Mouse (Mus musculus) liver, embryonic 13.5 days (tissue): Measurements from ENCODE around the gene Dcaf6. TPM values are rescaled to one million over a fixed set of nuclear protein-coding genes. Genes with fewer than 3 reads are reported as not detected.
"Not testable (repeated sequence)": the region's sequence is repeated elsewhere in the genome, so short reads cannot be mapped to it uniquely, and the experiment has no call there.

Experiments
- ATAC-seq: fragments of 200-750 bp; cut with Nextera tagmentation; 2 replicates; pipeline ENCODE4 v1.8.0; 2017; ENCODE audit warnings: low read depth, mild to moderate bottlenecking, moderate number of reproducible peaks, moderate library complexity
- DNase-seq: peaks from one replicate; pipeline ENCODE4 v3.0.0; 2022
- H3K27ac ChIP-seq: fragments of 300-500 bp; sonication (generic); 2 replicates; pipeline ENCODE4 v1.5.1; 2015; ENCODE audit warnings: moderate library complexity, mild to moderate bottlenecking, inconsistent platforms
- H3K27me3 ChIP-seq: fragments of 300-500 bp; sonication (generic); 2 replicates; pipeline ENCODE4 v1.6.1; 2015; ENCODE audit warnings: mild to moderate bottlenecking, inconsistent platforms
- H3K36me3 ChIP-seq: fragments of 300-500 bp; sonication (generic); 2 replicates; pipeline ENCODE4 v1.6.1; 2015; ENCODE audit warnings: mild to moderate bottlenecking, inconsistent platforms
- H3K4me1 ChIP-seq: fragments of 300-500 bp; sonication (generic); replicated peaks from 2 replicates; pipeline ENCODE4 v1.6.1; 2015; ENCODE audit warnings: inconsistent platforms
- H3K4me2 ChIP-seq: fragments of 300-500 bp; sonication (generic); 2 replicates; pipeline ENCODE4 v1.6.1; 2015; ENCODE audit warnings: inconsistent platforms, mild to moderate bottlenecking, moderate library complexity
- H3K4me3 ChIP-seq: fragments of 300-500 bp; sonication (generic); replicated peaks from 2 replicates; pipeline ENCODE4 v1.5.1; 2015; ENCODE audit warnings: mild to moderate bottlenecking, inconsistent platforms
- H3K9ac ChIP-seq: fragments of 300-500 bp; sonication (generic); 2 replicates; pipeline ENCODE4 v1.6.1; 2015; ENCODE audit warnings: mild to moderate bottlenecking, inconsistent platforms
- H3K9me3 ChIP-seq: fragments of 300-500 bp; sonication (generic); replicated peaks from 2 replicates; pipeline ENCODE4 v1.6.1; 2016; ENCODE audit warnings: inconsistent platforms
- WGBS: fragments of 180-500 bp; shearing (Covaris S2); methylation state at CpG from one replicate; pipeline ENCODE4 v1.1.7; 2015; ENCODE audit not compliant: insufficient replicate concordance; 5-methylcytosine and 5-hydroxymethylcytosine counted together
- polyA plus RNA-seq: library from polyadenylated mRNA; unstranded; fragments of >200 nt; fragmentation: Nextera tagmentation; extraction: Ambion mirVana; gene quantifications from 2 replicates; pipeline ENCODE4 v1.2.1, GENCODE M21; 2015

The Dcaf6 gene
- polyA plus RNA-seq, 1 experiment from 2014 or later = 13.2 TPM

GRCm38 (mm10) chr1:165363271-165363670 lies 97.0 kb downstream of the Dcaf6 start:
- Histone ChIP-seq H3K27ac (no peak overlapping the region), H3K9ac (no peak overlapping the region), H3K4me3 (no peak overlapping the region), H3K36me3 (0 out of 2 replicates have a peak, but pooled peaks cover 4% of the 10 kb centered on the region), H3K4me1 (no peaks in the 10 kb centered on the region), H3K27me3 (no peaks in the 10 kb centered on the region), H3K4me2 (no peak overlapping the region), H3K9me3 (no peaks in the 10 kb centered on the region)
- ATAC-seq = no peak
- no peak for DNase-seq
- WGBS = 71% methylated on average over 2 of the region's 2 CpGs

DNA sequence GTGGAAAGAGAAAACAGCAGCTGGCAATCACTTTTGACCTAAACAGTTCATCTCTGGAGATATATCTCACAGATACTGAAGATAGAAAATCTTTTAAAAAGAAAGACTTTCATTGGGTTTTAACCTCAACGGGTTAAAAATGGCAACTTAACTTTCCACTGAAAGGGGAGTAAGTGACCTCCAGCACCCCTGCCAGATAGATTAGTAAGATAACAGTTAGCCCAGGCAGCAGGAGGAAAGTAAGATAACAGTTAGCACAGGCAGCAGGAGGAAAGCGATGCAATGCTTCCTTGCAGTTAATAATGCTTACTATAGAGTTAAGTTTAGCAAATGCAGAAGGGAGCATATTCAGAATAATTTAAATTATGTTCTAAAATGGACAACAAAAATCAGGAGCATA lies 103.9 kb downstream of the Dcaf6 start:
- Histone ChIP-seq H3K4me3 (no peak overlapping the region), H3K4me2 (no peak overlapping the region), H3K27ac (no peak overlapping the region), H3K9ac (no peak overlapping the region), H3K4me1 (peaks cover 14% of the 10 kb centered on the region), H3K9me3 (no peaks in the 10 kb centered on the region), H3K36me3 (peaks cover 8% of the 10 kb centered on the region), H3K27me3 (no peaks in the 10 kb centered on the region)
- peak; percentile 80 for ATAC-seq
- DNase-seq = peak; percentile 26
- 3% methylated on average over 2 of the region's 2 CpGs for WGBS

- H3K27ac ChIP-seq = no peak overlapping the region
- peak; percentile 55 for ATAC-seq
Observed at GRCm38 (mm10) chr1:165348627-165349026, 111.6 kb downstream of the Dcaf6 start.

GRCm38 (mm10) chr1:165344453-165344852 lies 115.8 kb downstream of the Dcaf6 start:
- Histone ChIP-seq H3K27me3 (no peaks in the 10 kb centered on the region), H3K4me1 (no peaks in the 10 kb centered on the region), H3K9me3 (no peaks in the 10 kb centered on the region), H3K27ac (no peak overlapping the region), H3K36me3 (no peaks in the 10 kb centered on the region), H3K4me2 (no peak overlapping the region), H3K9ac (no peak overlapping the region), H3K4me3 (no peak overlapping the region)
- ATAC-seq (no peak), DNase-seq (no peak)
- 37% methylated on average over 4 of the region's 4 CpGs for WGBS

More at GRCm38 (mm10) chr1:165348627-165349026, 111.6 kb downstream of the Dcaf6 start:
- H3K4me3 ChIP-seq = no peak overlapping the region
- H3K27me3 ChIP-seq = no peaks in the 10 kb centered on the region
- no peaks in the 10 kb centered on the region for H3K9me3 ChIP-seq
- H3K4me1 ChIP-seq = no peaks in the 10 kb centered on the region
- H3K4me2 ChIP-seq = no peak overlapping the region
- no peak for DNase-seq
- peaks cover 22% of the 10 kb centered on the region for H3K36me3 ChIP-seq
- H3K9ac ChIP-seq = no peak overlapping the region

GRCm38 (mm10) chr1:165342126-165342525 lies 118.1 kb downstream of the Dcaf6 start:
- ATAC-seq (no peak), DNase-seq (no peak)
- Histone ChIP-seq H3K4me2 (no peak overlapping the region), H3K27me3 (no peaks in the 10 kb centered on the region), H3K36me3 (peaks cover 9% of the 10 kb centered on the region), H3K4me3 (no peak overlapping the region), H3K4me1 (no peaks in the 10 kb centered on the region), H3K27ac (no peak overlapping the region), H3K9me3 (no peaks in the 10 kb centered on the region), H3K9ac (no peak overlapping the region)
- 68% methylated on average over 7 of the region's 7 CpGs for WGBS

DNA sequence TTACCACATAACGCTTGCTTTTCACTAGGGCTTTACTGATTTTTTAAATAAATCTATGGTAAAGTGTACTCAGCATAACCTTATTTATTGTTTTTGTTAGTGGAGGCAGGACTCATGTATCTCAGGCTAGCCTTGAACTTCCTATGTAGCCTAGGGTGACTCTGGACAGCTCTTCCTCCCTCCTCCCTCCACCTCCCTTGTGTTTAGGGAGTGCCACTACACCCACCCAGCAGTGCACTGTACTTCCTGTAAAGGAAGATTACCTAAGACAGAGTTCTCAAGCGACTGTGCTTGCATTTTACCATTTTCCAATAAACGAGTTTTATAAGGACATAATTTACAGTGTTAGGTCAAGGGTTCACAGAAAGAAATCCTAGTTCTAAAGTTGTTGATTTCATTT lies 127.5 kb downstream of the Dcaf6 start:
- Histone ChIP-seq H3K4me2 (no peak overlapping the region), H3K4me3 (no peak overlapping the region), H3K36me3 (peaks cover 19% of the 10 kb centered on the region), H3K27me3 (no peaks in the 10 kb centered on the region), H3K9me3 (no peaks in the 10 kb centered on the region), H3K4me1 (peaks cover 27% of the 10 kb centered on the region), H3K27ac (no peak overlapping the region), H3K9ac (no peak overlapping the region)
- 59% methylated on average over 3 of the region's 3 CpGs for WGBS
- DNase-seq (no peak), ATAC-seq (no peak)

GRCm38 (mm10) chr1:165330859-165331258 lies 129.4 kb downstream of the Dcaf6 start:
- Histone ChIP-seq H3K36me3 (peaks cover 17% of the 10 kb centered on the region), H3K27me3 (no peaks in the 10 kb centered on the region), H3K4me1 (peaks cover 39% of the 10 kb centered on the region), H3K4me3 (no peak overlapping the region), H3K27ac (no peak overlapping the region), H3K9ac (no peak overlapping the region), H3K9me3 (no peaks in the 10 kb centered on the region), H3K4me2 (no peak overlapping the region)
- ATAC-seq = peak; percentile 53
- DNase-seq = no peak

- not testable (repeated sequence) for H3K4me3 ChIP-seq, H3K27me3 ChIP-seq, H3K4me2 ChIP-seq, H3K9ac ChIP-seq, H3K9me3 ChIP-seq
- peak overlapping the region; percentile 11; the same call in 1 of the 2 replicates for H3K27ac ChIP-seq
- 79% methylated on average over 17 of the region's 17 CpGs for WGBS
- ATAC-seq (peak; percentile 57), DNase-seq (peak; percentile 34)
- H3K36me3 ChIP-seq = peaks cover 17% of the 10 kb centered on the region
- H3K4me1 ChIP-seq = peaks cover 43% of the 10 kb centered on the region
Observed at GRCm38 (mm10) chr1:165328384-165329289, 131.6 kb downstream of the Dcaf6 start.

GRCm38 (mm10) chr1:165327831-165328230 lies 132.4 kb downstream of the Dcaf6 start:
- Histone ChIP-seq H3K9me3 (no peaks in the 10 kb centered on the region), H3K4me1 (peaks cover 51% of the 10 kb centered on the region), H3K27me3 (no peaks in the 10 kb centered on the region), H3K9ac (no peak overlapping the region), H3K4me2 (no peak overlapping the region), H3K36me3 (peaks cover 16% of the 10 kb centered on the region), H3K27ac (peak overlapping the region; percentile 11; the same call in 1 of the 2 replicates), H3K4me3 (no peak overlapping the region)
- WGBS = 81% methylated on average over 5 of the region's 5 CpGs
- no peak for ATAC-seq
- no peak for DNase-seq

- no peaks in the 10 kb centered on the region for H3K9me3 ChIP-seq
- no peak overlapping the region for H3K9ac ChIP-seq
- peaks cover 14% of the 10 kb centered on the region; the same call in 1 of the 2 replicates for H3K36me3 ChIP-seq
- 78% methylated on average over 2 of the region's 2 CpGs for WGBS
- H3K27ac ChIP-seq = no peak overlapping the region
- DNase-seq (no peak), ATAC-seq (no peak)
- peaks cover 56% of the 10 kb centered on the region for H3K4me1 ChIP-seq
- H3K4me3 ChIP-seq = no peak overlapping the region
- no peaks in the 10 kb centered on the region for H3K27me3 ChIP-seq
- no peak overlapping the region for H3K4me2 ChIP-seq
Observed at GRCm38 (mm10) chr1:165327370-165327769, 132.9 kb downstream of the Dcaf6 start.

DNA sequence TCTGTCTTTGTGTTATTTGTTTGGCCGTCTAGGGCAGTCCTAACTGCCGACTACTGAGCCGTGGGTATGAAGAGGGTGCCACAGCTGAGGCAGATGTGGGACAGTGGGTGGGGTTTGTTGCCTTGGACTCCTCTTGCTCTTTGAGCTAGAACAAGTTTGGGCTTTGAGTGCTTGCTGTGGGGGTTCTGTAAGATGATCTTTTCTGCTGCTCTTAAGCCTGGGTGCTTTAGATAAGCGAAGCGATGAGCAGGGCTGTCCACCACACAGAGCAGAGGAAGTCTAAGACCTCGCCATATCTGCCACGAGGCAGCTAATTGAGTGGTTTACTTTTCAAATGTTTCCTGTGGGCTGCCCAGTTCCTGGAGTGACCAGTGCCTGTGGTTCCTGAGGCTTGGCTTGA lies 137.3 kb downstream of the Dcaf6 start:
- H3K27me3 ChIP-seq = no peaks in the 10 kb centered on the region
- H3K36me3 ChIP-seq = peaks cover 2% of the 10 kb centered on the region; the same call in 1 of the 2 replicates
- peak overlapping the region; percentile 49 for H3K4me2 ChIP-seq
- H3K4me1 ChIP-seq = peaks cover 41% of the 10 kb centered on the region
- peak; percentile 62 for DNase-seq
- H3K27ac ChIP-seq = peak overlapping the region; percentile 72
- 9% methylated on average over 7 of the region's 7 CpGs for WGBS
- H3K4me3 ChIP-seq = no peak overlapping the region
- no peaks in the 10 kb centered on the region for H3K9me3 ChIP-seq
- ATAC-seq = peak; percentile 94
- peak overlapping the region; percentile 41; the same call in 1 of the 2 replicates for H3K9ac ChIP-seq

DNA sequence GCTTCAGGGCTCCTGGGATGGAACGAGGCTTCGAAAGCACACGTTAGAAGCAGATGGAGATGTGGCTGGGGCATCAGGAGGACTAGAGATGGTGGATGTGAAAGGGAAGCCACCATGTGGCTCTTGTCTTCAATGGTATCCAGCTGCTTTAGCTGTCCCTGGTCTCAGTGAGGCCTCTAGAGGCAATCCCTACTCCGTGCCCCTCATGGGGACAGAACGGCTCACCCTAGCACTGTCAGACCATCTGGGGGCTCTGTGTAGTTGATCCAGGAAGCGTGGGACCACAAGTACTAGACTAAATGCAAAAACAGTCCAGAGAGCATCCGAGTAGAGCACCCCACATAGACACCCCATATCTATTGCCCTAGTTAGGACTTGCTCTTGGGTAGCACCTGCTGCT lies 138.4 kb downstream of the Dcaf6 start:
- H3K27ac ChIP-seq = no peak overlapping the region
- 82% methylated on average over 7 of the region's 7 CpGs for WGBS

More for the DNA sequence above, 138.4 kb downstream of the Dcaf6 start:
- no peaks in the 10 kb centered on the region for H3K36me3 ChIP-seq
- H3K27me3 ChIP-seq = no peaks in the 10 kb centered on the region
- H3K4me1 ChIP-seq = peaks cover 31% of the 10 kb centered on the region
- ATAC-seq = no peak
- H3K4me3 ChIP-seq = no peak overlapping the region
- DNase-seq = no peak
- H3K9me3 ChIP-seq = no peaks in the 10 kb centered on the region
- H3K9ac ChIP-seq = no peak overlapping the region
- H3K4me2 ChIP-seq = no peak overlapping the region
